Mouse (Mus musculus) adipocyte (in vitro differentiated cells): ENCODE results near the gene Cltrn.

Source experiments
- DNase-seq: peaks from one replicate; pipeline ENCODE4 v3.0.0-alpha.2; 2016; ENCODE audit warnings: low spot score

Gene Cltrn

GRCm38 (mm10) chrX:164088582-164088981, at the start of gene Cltrn:
TSS of gene Cltrn (plus strand) at chrX:164088830.
- DNase-seq: no peak

DNA sequence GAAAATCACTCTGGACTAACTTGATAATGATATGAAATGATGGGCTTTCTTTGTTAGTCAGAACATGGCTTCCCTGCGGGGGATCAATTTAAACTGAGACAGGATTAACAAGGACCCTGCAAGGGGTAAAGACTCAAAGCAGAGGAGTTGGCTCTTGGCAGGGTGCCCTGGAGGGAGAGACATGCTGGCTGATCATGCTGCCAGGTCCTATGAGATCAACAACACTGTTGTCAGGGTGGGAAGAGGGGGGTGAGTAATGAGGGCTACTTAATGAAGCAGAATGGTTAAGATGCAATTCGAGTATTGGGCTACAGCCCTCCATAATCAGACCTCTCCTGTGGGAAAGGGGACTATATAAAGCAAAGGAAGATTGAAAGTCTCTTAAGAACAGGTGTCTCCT, 49.7 kb upstream of the Cltrn start:
- DNase-seq: no peak

GRCm38 (mm10) chrX:164042069-164042468, 46.6 kb upstream of the Cltrn start:
- no peak for DNase-seq

DNA sequence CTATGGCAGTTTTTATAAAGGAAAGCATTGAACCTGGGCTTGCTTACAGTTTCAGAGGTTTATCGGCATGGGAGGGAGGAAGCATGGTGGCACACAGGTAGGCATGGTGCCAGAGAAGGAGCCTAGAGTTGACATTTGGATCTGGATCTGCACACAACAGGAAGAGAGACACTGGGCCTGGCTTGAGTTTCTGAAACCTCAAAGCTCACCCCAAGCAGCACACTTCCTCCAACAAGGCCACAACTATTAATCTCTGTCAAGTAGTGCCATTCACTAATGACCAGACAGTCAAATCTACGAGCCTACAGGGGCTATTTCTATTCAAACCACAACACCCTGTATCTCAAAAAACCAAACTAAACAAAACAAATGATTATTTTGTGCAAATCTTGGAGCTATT, 41.9 kb upstream of the Cltrn start:
- DNase-seq: no peak

GRCm38 (mm10) chrX:164055726-164056125, 32.9 kb upstream of the Cltrn start:
- no peak for DNase-seq

GRCm38 (mm10) chrX:164058523-164058922, 30.1 kb upstream of the Cltrn start:
- no peak for DNase-seq

GRCm38 (mm10) chrX:164059070-164059469, 29.6 kb upstream of the Cltrn start:
- no peak for DNase-seq

DNA sequence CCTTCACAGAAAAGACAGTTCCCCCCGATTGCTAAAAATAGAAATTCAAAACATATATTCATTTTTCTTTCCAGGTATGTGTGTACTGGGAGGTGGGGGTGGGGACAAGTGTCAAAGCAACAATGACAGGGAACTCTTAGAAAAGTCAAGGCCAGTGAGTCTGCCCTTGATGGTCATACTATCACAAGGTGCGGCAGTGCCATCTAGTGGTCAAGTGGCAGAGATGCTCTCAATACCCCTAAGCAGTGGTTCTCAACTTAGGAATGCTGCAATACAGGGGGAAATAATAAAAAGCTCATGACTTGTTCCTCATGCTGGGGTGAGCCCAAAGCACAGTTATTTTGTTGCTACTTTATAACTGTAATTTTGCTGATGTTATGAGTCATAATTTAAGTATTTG, 22.4 kb upstream of the Cltrn start:
- peak; percentile 87 for DNase-seq

DNA sequence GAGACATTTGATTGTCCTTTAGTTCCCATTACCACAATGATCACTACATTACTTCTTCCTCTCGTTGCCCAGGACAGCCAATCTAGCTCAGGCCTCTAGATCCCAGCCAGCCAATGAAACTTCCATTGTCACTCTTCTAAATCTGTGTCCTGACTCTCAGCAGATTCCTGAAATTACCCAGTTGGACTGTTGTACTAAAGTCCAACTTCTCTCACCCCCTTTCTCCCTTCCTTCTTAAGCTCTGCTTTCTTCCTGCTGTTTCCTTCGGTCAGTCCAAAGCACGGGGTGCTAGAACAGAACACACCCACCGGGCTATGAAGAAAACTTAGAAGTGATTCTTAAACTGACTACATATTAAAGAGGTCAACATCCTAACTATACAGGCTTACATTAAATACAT, 19.7 kb upstream of the Cltrn start:
- no peak for DNase-seq

GRCm38 (mm10) chrX:164076040-164076775, 12.4 kb upstream of the Cltrn start, which contains the start of gene Siah1b:
TSS of gene Siah1b (minus strand) at chrX:164076493.
- DNase-seq: peak; percentile 95

GRCm38 (mm10) chrX:164082030-164082429, 6.6 kb upstream of the Cltrn start:
- no peak for DNase-seq

DNA sequence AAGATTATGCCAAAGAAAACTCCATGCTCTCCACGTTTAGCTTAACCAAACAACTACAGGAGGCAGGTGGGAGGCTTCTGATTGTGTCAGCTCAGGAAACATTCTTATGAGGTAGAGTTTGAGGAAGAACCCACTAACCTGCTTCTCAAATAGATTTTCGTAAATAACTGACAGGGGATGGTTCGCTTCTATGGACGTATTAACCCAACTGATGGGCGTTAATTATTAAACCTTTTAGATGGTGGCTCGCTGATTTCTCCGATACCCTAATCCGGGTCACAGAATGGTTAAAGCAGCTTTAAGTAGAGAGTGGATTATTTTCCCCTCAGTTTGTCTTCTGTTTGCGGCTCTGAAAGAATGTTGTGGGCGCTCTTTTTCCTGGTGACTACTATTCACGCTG, 1.3 kb downstream of the Cltrn start:
- DNase-seq: no peak

GRCm38 (mm10) chrX:164092300-164093169, 3.9 kb downstream of the Cltrn start:
- DNase-seq: no peak

- no peak for DNase-seq
These were observed 4.8 kb downstream of the Cltrn start for GRCm38 (mm10) chrX:164093435-164093834.

- DNase-seq: no peak
These were observed 7.2 kb downstream of the Cltrn start for GRCm38 (mm10) chrX:164095838-164096237.

DNA sequence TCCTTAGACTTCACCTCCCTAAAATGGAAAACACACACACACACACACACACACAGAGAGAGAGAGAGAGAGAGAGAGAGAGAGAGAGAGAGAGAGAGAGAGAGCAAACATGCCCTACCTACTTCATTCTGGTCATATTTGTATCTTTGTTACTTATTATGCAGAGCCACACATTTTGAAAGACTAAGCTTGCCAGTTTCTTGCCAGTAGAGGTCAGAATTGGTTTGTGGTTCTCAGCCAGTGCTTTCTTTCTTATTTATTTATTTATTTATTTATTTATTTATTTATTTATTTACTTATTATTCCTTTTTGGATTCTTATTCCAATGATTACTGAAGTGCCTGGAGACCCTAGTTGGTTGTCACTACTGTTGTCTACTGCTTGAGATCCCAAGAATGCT, 12.9 kb downstream of the Cltrn start:
- peak; percentile 60 for DNase-seq

GRCm38 (mm10) chrX:164102198-164102597, 13.6 kb downstream of the Cltrn start:
- no peak for DNase-seq

GRCm38 (mm10) chrX:164102656-164103055, 14.0 kb downstream of the Cltrn start:
- no peak for DNase-seq

DNA sequence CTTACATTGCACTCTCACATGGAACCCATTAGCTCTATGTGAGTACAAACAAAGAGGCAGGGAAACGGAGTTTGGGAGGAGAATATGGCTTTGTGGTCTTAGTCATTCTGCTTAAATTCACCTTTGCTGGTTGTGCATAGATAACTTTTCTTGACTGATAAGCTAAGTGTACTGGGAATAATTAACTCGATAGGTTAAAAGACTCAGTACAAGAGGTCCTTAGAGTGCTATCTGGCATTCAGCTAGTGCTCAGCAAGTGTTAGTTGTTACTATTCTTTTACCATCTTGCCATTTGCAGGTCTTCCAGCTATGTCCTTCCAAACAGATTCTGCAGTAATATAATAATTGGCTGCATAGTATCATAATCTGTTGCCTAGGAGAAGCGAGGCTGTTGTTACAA, 22.5 kb downstream of the Cltrn start:
- DNase-seq: no peak

- no peak for DNase-seq
These were observed 25.1 kb downstream of the Cltrn start for GRCm38 (mm10) chrX:164113744-164114143.

DNA sequence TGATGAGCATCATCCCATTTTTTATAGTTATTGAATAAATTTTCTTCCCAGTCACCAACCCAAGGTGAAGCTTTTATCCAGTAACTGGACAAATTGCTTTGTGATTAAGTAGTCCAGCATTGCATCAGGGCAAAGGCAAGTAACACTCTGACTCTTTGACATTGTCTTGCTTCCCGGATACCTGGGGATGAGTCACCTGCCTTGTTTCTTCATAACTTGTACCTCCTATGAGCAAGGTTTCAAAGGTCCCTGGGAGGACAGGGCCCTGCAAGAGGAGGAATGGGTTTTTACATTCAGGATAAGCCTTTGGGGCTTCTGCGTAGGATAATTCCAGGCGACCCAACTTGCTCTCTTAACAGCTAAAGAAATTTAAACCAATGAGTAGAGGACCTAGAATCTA, 35.3 kb downstream of the Cltrn start:
- no peak for DNase-seq

DNA sequence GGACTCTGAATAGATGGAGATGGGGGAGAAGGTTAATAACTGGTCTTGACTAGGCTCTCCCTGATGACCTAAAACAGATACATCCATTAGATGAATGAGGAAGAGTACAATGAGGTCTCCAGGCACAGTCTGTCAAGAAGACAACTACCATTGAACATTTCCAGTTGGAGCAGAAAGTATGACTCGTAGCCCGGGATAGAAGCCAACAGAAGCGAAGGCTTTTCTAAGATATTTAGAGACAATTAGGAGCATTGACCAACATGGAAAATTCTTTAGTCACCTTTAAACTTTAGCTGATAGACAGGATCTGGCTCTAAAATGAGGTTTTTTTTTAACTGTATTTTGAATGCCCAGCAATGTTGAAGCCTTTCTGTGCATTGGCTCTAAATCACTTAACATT, 44.9 kb downstream of the Cltrn start:
- peak; percentile 62 for DNase-seq

- DNase-seq: no peak
These were observed 46.7 kb downstream of the Cltrn start for GRCm38 (mm10) chrX:164135304-164135818.
